Mouse (Mus musculus) intestine, embryonic 15.5 days (tissue): ENCODE measurements at regions not wholly inside any gene's neighbourhood (a gene's known extent, or its start where the extent isn't known, plus 50 kb on each side); places are given as distances from the start of the nearest gene placed in this dataset.

Experiments used
- ATAC-seq: fragments of 200-750 bp; cut with Nextera tagmentation; 2 replicates; pipeline ENCODE4 v1.8.0; 2017; ENCODE audit warnings: moderate TSS enrichment, moderate library complexity
- H3K27ac ChIP-seq: fragments of 300-500 bp; sonication (generic); 2 replicates; pipeline ENCODE4 v1.5.1; 2015; ENCODE audit warnings: mild to moderate bottlenecking, inconsistent platforms
- H3K27me3 ChIP-seq: fragments of 300-500 bp; sonication (generic); replicated peaks from 2 replicates; pipeline ENCODE4 v1.6.1; 2015; ENCODE audit warnings: inconsistent platforms
- H3K36me3 ChIP-seq: fragments of 300-500 bp; sonication (generic); 2 replicates; pipeline ENCODE4 v1.6.1; 2015; ENCODE audit warnings: inconsistent platforms
- H3K4me1 ChIP-seq: fragments of 300-500 bp; sonication (generic); replicated peaks from 2 replicates; pipeline ENCODE4 v1.6.1; 2015; ENCODE audit warnings: inconsistent platforms
- H3K4me2 ChIP-seq: fragments of 300-500 bp; sonication (generic); replicated peaks from 2 replicates; pipeline ENCODE4 v1.6.1; 2015; ENCODE audit warnings: mild to moderate bottlenecking, inconsistent platforms
- H3K4me3 ChIP-seq: fragments of 300-500 bp; sonication (generic); replicated peaks from 2 replicates; pipeline ENCODE4 v1.5.1; 2015; ENCODE audit warnings: inconsistent platforms
- H3K9ac ChIP-seq: fragments of 300-500 bp; sonication (generic); 2 replicates; pipeline ENCODE4 v1.6.1; 2015; ENCODE audit warnings: inconsistent platforms
- H3K9me3 ChIP-seq: fragments of 300-500 bp; sonication (generic); 2 replicates; pipeline ENCODE4 v1.6.1; 2016; ENCODE audit warnings: inconsistent platforms
- WGBS: fragments of 180-500 bp; shearing (Covaris S2); methylation state at CpG from one replicate; pipeline ENCODE4 v1.1.7; 2015; 5-methylcytosine and 5-hydroxymethylcytosine counted together

DNA sequence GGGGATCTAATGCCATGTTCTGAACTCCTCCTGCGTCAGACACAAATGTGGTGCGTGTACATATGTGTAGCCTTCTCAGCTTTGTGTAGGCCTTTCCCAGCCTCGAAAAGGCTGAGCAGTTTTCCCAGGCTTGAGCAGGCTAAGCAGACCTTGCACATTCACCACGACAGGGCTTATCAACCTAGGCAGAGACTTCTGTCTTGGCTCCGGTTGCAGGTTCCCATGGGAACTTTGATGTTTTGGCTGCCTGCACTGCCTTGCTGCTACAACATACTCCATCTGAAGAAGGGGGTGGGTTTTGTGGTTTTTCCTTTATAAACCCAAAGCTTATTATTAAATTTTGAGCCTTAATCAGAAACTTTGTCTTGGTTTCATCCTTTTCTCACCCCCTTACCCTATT, 109.2 kb downstream of the Aptx start:
- WGBS, result 83% methylated on average over 5 of the region's 5 CpGs
- Histone ChIP-seq H3K27ac (no peak overlapping the region), H3K9ac (no peak overlapping the region), H3K9me3 (no peaks in the 10 kb centered on the region), H3K4me1 (no peaks in the 10 kb centered on the region), H3K36me3 (no peaks in the 10 kb centered on the region), H3K27me3 (no peaks in the 10 kb centered on the region), H3K4me2 (no peak overlapping the region), H3K4me3 (no peak overlapping the region)
- ATAC-seq, result no peak

DNA sequence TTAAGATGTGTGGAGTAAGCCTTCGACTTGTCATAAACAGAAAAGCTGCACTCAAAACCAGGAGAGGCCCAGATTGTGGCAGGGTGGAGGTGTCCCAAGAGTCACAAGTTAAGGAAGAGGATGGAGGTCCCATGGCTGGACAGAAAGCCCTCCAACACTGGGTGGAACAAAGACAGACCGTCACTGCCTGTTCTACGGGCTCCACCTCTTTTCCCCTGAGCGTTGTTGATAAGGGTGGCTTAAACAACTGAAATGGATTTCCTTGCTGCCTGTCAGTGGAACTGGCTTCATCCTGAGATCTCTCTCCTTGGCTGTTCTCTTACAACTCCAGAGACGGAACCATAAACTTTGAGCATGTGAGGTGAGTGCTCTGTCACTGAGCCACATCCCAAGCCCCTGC, 78.0 kb downstream of the Aptx start:
- no peaks in the 10 kb centered on the region for H3K27me3 ChIP-seq
- WGBS, result 46% methylated on average over 5 of the region's 5 CpGs

DNA sequence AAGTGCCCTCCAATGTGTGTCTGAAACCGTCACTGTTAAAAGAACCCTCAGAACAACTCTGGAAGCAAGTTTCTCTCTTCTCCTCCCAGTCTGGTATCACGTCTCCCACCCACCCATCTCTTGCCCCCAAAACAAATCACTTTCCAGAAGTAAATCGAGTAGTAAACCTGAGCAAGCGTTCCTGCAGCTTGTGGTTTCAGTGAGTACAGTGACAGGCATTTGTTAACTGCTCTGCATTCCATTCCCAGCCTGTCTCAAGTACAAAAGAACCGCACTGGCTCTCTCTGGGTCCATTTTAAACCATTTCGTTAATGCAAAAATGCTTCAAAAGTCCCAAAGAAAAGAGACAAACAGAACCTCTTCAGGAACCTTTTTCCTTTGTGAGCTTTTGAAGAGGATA, 77.1 kb downstream of the Aptx start:
- H3K4me2 ChIP-seq, result no peak overlapping the region
- H3K9me3 ChIP-seq, result no peaks in the 10 kb centered on the region
- 41% methylated on average over 6 of the region's 6 CpGs for WGBS
- no peak overlapping the region for H3K27ac ChIP-seq
- H3K36me3 ChIP-seq, result no peaks in the 10 kb centered on the region
- no peaks in the 10 kb centered on the region for H3K27me3 ChIP-seq
- H3K4me1 ChIP-seq, result no peaks in the 10 kb centered on the region
- no peak overlapping the region for H3K9ac ChIP-seq
- ATAC-seq, result no peak
- no peak overlapping the region for H3K4me3 ChIP-seq

More for the DNA sequence above, 78.0 kb downstream of the Aptx start:
- Histone ChIP-seq H3K9ac (no peak overlapping the region), H3K9me3 (no peaks in the 10 kb centered on the region), H3K4me3 (no peak overlapping the region), H3K27ac (no peak overlapping the region), H3K4me1 (no peaks in the 10 kb centered on the region), H3K36me3 (no peaks in the 10 kb centered on the region), H3K4me2 (no peak overlapping the region)
- ATAC-seq, result no peak
